Mouse (Mus musculus) cerebellum, adult 2 months (tissue): ENCODE results near the gene Dact3.

ENCODE experiments used
- CTCF ChIP-seq: fragments of 200-500 bp; IDR thresholded peaks from 2 replicates; pipeline ENCODE4 v1.5.1; 2011; ENCODE audit warnings: low read depth, mild to moderate bottlenecking, control low read depth, low read length, moderate library complexity, borderline replicate concordance; ENCODE audit not compliant: insufficient read depth
- POLR2A ChIP-seq: fragments of 200-500 bp; IDR thresholded peaks from 2 replicates; pipeline ENCODE4 v1.6.1; 2011; ENCODE audit warnings: low read length, control low read depth, borderline replicate concordance; ENCODE audit not compliant: insufficient read depth

GRCm38 (mm10) chr7:16906889-16907559, 31.9 kb downstream of the Dact3 start:
- TF ChIP-seq POLR2A (no peak), CTCF (no peak)
